Mouse (Mus musculus): ENCODE data around the gene Fgfr2.

GRCm38 (mm10) chr7:130394697-130395096, 2728.5 kb downstream of the Fgfr2 start:
- TF ChIP-seq CTCF (IDR thresholded peaks at IDR 0.05; ENCODE audit: extremely low read depth, insufficient read length, insufficient replicate concordance, low read depth, low read length), result no peak
- no peak for TF ChIP-seq POLR2A (IDR thresholded peaks at IDR 0.05; ENCODE audit: low read depth, low read length)

Data from small intestine, adult 2 months (tissue).